Mouse (Mus musculus) urinary bladder, postnatal 36 days (tissue): ENCODE results near the gene Hsd17b2.
"Not testable (repeated sequence)": the region's sequence is repeated elsewhere in the genome, so short reads cannot be mapped to it uniquely, and the experiment has no call there.

Experiments
- DNase-seq, 2 experiments: peaks; one replicate each; pipeline ENCODE4 v3.0.0; 2022; ENCODE audit warnings: low spot score in 2 of 2, mixed read lengths in 1 of 2

Hsd17b2 gene

GRCm38 (mm10) chr8:117714604-117715003 is 12.9 kb downstream of the Hsd17b2 start:
- DNase-seq = peak in 1 of 2 experiments; percentile 51

GRCm38 (mm10) chr8:117715896-117716295 is 14.2 kb downstream of the Hsd17b2 start:
- no peak for DNase-seq

- no peak for DNase-seq
Measured at GRCm38 (mm10) chr8:117718152-117718860, 16.6 kb downstream of the Hsd17b2 start.

GRCm38 (mm10) chr8:117726467-117726866 is 24.8 kb downstream of the Hsd17b2 start:
- no peak for DNase-seq

- no peak for DNase-seq
Measured at GRCm38 (mm10) chr8:117727561-117727960, 25.9 kb downstream of the Hsd17b2 start.

- DNase-seq = no peak
Measured at GRCm38 (mm10) chr8:117728234-117728633, 26.5 kb downstream of the Hsd17b2 start.

- DNase-seq = peak; percentile 17 to 20
Measured at GRCm38 (mm10) chr8:117730980-117731379, 29.3 kb downstream of the Hsd17b2 start.

- no peak for DNase-seq
Measured at GRCm38 (mm10) chr8:117736657-117737175, 35.0 kb downstream of the Hsd17b2 start.

- DNase-seq = not testable (repeated sequence)
Measured at GRCm38 (mm10) chr8:117738206-117738605, 36.5 kb downstream of the Hsd17b2 start.

- DNase-seq = no peak
Measured at GRCm38 (mm10) chr8:117740387-117740998, 38.8 kb downstream of the Hsd17b2 start.

GRCm38 (mm10) chr8:117742431-117743012 is 40.8 kb downstream of the Hsd17b2 start:
- peak; percentile 20 to 31 for DNase-seq

GRCm38 (mm10) chr8:117746651-117747050 is 44.9 kb downstream of the Hsd17b2 start:
- DNase-seq = no peak

- no peak for DNase-seq
Measured at GRCm38 (mm10) chr8:117747428-117747827, 45.7 kb downstream of the Hsd17b2 start.

GRCm38 (mm10) chr8:117747886-117748730 is 46.4 kb downstream of the Hsd17b2 start:
- DNase-seq = no peak

GRCm38 (mm10) chr8:117749436-117749835 is 47.7 kb downstream of the Hsd17b2 start:
- no peak for DNase-seq

GRCm38 (mm10) chr8:117757900-117758299 is 56.2 kb downstream of the Hsd17b2 start:
- no peak for DNase-seq

- no peak for DNase-seq
Measured at GRCm38 (mm10) chr8:117762776-117763175, 61.1 kb downstream of the Hsd17b2 start.

GRCm38 (mm10) chr8:117764625-117765024 is 62.9 kb downstream of the Hsd17b2 start:
- DNase-seq = no peak

- no peak for DNase-seq
Measured at GRCm38 (mm10) chr8:117765947-117766346, 64.2 kb downstream of the Hsd17b2 start.

- DNase-seq = no peak
Measured at GRCm38 (mm10) chr8:117768971-117769370, 67.3 kb downstream of the Hsd17b2 start.

- no peak for DNase-seq
Measured at GRCm38 (mm10) chr8:117771115-117771836, 69.6 kb downstream of the Hsd17b2 start.
